Mouse (Mus musculus) spleen, adult 2 months (tissue): ENCODE measurements around the gene Atp5j2.

Experiments used
- CTCF ChIP-seq: fragments of 200-500 bp; IDR thresholded peaks from 2 replicates; pipeline ENCODE4 v1.5.1; 2011; ENCODE audit warnings: mild to moderate bottlenecking, inconsistent platforms; ENCODE audit not compliant: insufficient read depth, insufficient read length, insufficient replicate concordance; ENCODE audit errors: extremely low read depth
- POLR2A ChIP-seq: fragments of 200-500 bp; IDR thresholded peaks from 2 replicates; pipeline ENCODE4 v1.6.1; 2011; ENCODE audit warnings: low read depth, low read length, inconsistent platforms

GRCm38 (mm10) chr5:145167306-145167661 lies 24.6 kb downstream of the Atp5j2 start:
- TF ChIP-seq CTCF (no peak), POLR2A (no peak)
